Mouse (Mus musculus) midbrain, embryonic 13.5 days (tissue): Measurements from ENCODE around the gene Dennd1b. TPM values are rescaled to one million over a fixed set of nuclear protein-coding genes. Genes with fewer than 3 reads are reported as not detected.

Experiments used
- ATAC-seq: fragments of 200-750 bp; cut with Nextera tagmentation; 2 replicates; pipeline ENCODE4 v1.8.0; 2017; ENCODE audit warnings: mild to moderate bottlenecking, moderate TSS enrichment, moderate library complexity
- H3K27ac ChIP-seq: fragments of 300-500 bp; sonication (generic); 2 replicates; pipeline ENCODE4 v1.5.1; 2015; ENCODE audit warnings: inconsistent platforms, mild to moderate bottlenecking, moderate library complexity
- H3K27me3 ChIP-seq: fragments of 300-500 bp; sonication (generic); 2 replicates; pipeline ENCODE4 v1.6.1; 2015; ENCODE audit warnings: mild to moderate bottlenecking, inconsistent platforms
- H3K36me3 ChIP-seq: fragments of 300-500 bp; sonication (generic); 2 replicates; pipeline ENCODE4 v1.6.1; 2015; ENCODE audit warnings: mild to moderate bottlenecking, inconsistent platforms
- H3K4me1 ChIP-seq: fragments of 300-500 bp; sonication (generic); replicated peaks from 2 replicates; pipeline ENCODE4 v1.6.1; 2015; ENCODE audit warnings: inconsistent platforms
- H3K4me2 ChIP-seq: fragments of 300-500 bp; sonication (generic); replicated peaks from 2 replicates; pipeline ENCODE4 v1.6.1; 2015; ENCODE audit warnings: moderate library complexity, mild to moderate bottlenecking, inconsistent platforms
- H3K4me3 ChIP-seq: fragments of 300-500 bp; sonication (generic); replicated peaks from 2 replicates; pipeline ENCODE4 v1.5.1; 2015; ENCODE audit warnings: mild to moderate bottlenecking, inconsistent platforms
- H3K9ac ChIP-seq: fragments of 300-500 bp; sonication (generic); replicated peaks from 2 replicates; pipeline ENCODE4 v1.6.1; 2015; ENCODE audit warnings: mild to moderate bottlenecking, inconsistent platforms
- H3K9me3 ChIP-seq: fragments of 300-500 bp; sonication (generic); 2 replicates; pipeline ENCODE4 v1.6.1; 2016; ENCODE audit warnings: mild to moderate bottlenecking, inconsistent platforms
- WGBS: fragments of 180-500 bp; shearing (Covaris S2); methylation state at CpG from one replicate; pipeline ENCODE4 v1.1.7; 2015; 5-methylcytosine and 5-hydroxymethylcytosine counted together
- polyA plus RNA-seq: library from polyadenylated mRNA; unstranded; fragments of >200 nt; fragmentation: Nextera tagmentation; extraction: Ambion mirVana; gene quantifications from 2 replicates; pipeline ENCODE4 v1.2.1, GENCODE M21; 2015

Gene Dennd1b
- polyA plus RNA-seq, 1 experiment from 2014 or later: 13.0 TPM

- no peaks in the 10 kb centered on the region for H3K9me3 ChIP-seq
- no peaks in the 10 kb centered on the region for H3K36me3 ChIP-seq
- H3K9ac ChIP-seq: no peak overlapping the region
- 0 out of 2 replicates have a peak, but pooled peaks cover 3% of the 10 kb centered on the region for H3K4me1 ChIP-seq
- no peak overlapping the region for H3K27ac ChIP-seq
- no peak for ATAC-seq
- H3K4me2 ChIP-seq: no peak overlapping the region
- H3K4me3 ChIP-seq: no peak overlapping the region
- WGBS: 74% methylated on average over 6 of the region's 6 CpGs
- no peaks in the 10 kb centered on the region for H3K27me3 ChIP-seq
Observed at GRCm38 (mm10) chr1:138939579-138940139, 23.6 kb upstream of the Dennd1b start.

- H3K4me1 ChIP-seq: 0 out of 2 replicates have a peak, but pooled peaks cover 3% of the 10 kb centered on the region
- H3K36me3 ChIP-seq: no peaks in the 10 kb centered on the region
- no peak overlapping the region for H3K9ac ChIP-seq
- no peaks in the 10 kb centered on the region for H3K27me3 ChIP-seq
- no peaks in the 10 kb centered on the region for H3K9me3 ChIP-seq
- H3K27ac ChIP-seq: no peak overlapping the region
- no peak overlapping the region for H3K4me2 ChIP-seq
- WGBS: 92% methylated on average over 8 of the region's 8 CpGs
- ATAC-seq: no peak
- H3K4me3 ChIP-seq: no peak overlapping the region
Observed at GRCm38 (mm10) chr1:138940407-138940806, 22.8 kb upstream of the Dennd1b start.

- no peaks in the 10 kb centered on the region for H3K4me1 ChIP-seq
- ATAC-seq: no peak
- no peaks in the 10 kb centered on the region for H3K9me3 ChIP-seq
- H3K36me3 ChIP-seq: no peaks in the 10 kb centered on the region
- no peak overlapping the region for H3K27ac ChIP-seq
- no peaks in the 10 kb centered on the region for H3K27me3 ChIP-seq
- H3K4me3 ChIP-seq: no peak overlapping the region
- no peak overlapping the region for H3K4me2 ChIP-seq
- no peak overlapping the region for H3K9ac ChIP-seq
Observed at GRCm38 (mm10) chr1:138952173-138952572, 11.1 kb upstream of the Dennd1b start.

GRCm38 (mm10) chr1:138954978-138955377, 8.3 kb upstream of the Dennd1b start:
- no peaks in the 10 kb centered on the region for H3K36me3 ChIP-seq
- no peaks in the 10 kb centered on the region for H3K9me3 ChIP-seq
- 90% methylated on average over 5 of the region's 5 CpGs for WGBS
- no peak overlapping the region for H3K27ac ChIP-seq
- no peaks in the 10 kb centered on the region for H3K4me1 ChIP-seq
- H3K27me3 ChIP-seq: no peaks in the 10 kb centered on the region
- H3K9ac ChIP-seq: no peak overlapping the region
- H3K4me2 ChIP-seq: no peak overlapping the region
- no peak for ATAC-seq
- no peak overlapping the region for H3K4me3 ChIP-seq

GRCm38 (mm10) chr1:138955455-138955854, 7.8 kb upstream of the Dennd1b start:
- Histone ChIP-seq H3K36me3 (no peaks in the 10 kb centered on the region), H3K4me1 (no peaks in the 10 kb centered on the region), H3K27ac (no peak overlapping the region), H3K9ac (no peak overlapping the region), H3K4me3 (no peak overlapping the region), H3K27me3 (no peaks in the 10 kb centered on the region), H3K9me3 (no peaks in the 10 kb centered on the region), H3K4me2 (no peak overlapping the region)
- 91% methylated on average over 4 of the region's 4 CpGs for WGBS
- no peak for ATAC-seq

DNA sequence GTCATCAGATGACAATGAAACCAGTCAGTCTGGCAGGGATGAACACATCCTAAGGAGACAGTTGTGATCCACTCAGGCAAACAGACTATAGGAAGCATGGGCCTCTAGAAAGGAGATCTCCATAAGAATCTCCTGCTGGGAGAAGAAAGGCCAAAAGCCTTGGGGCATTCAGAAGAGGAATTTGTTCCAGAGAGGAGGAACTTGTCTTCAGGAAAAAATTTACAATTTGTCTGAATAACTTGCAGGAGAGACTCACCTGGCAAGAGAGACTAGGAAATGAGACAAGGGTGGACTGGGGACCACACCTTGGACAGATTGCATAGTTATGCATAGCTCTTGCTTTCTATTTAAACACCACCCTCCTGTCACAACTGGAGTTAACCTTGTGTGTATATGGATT, 6.7 kb upstream of the Dennd1b start:
- Histone ChIP-seq H3K36me3 (no peaks in the 10 kb centered on the region), H3K4me3 (no peak overlapping the region)
- ATAC-seq: no peak

DNA sequence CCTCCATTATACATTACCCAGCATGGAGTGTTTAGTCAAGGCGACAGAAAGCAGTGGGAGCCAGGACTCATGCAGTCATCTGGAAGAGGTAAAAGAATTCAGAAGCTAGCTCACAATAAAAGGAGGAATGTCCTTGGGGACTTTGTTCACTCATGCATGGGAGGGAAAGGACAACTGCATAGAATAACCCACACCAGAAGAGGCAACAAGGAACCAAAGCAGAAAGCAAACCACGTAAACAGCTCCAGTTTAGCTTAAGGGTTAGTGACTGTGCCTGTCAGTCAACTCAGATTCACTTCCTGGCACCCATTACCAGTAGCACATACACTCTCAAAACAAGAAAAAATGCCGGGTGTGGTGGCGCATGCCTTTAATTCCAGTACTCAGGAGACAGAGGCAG, 6.1 kb upstream of the Dennd1b start:
- 46% methylated on average over 4 of the region's 4 CpGs for WGBS
- Histone ChIP-seq H3K4me1 (no peaks in the 10 kb centered on the region), H3K4me2 (no peak overlapping the region), H3K36me3 (no peaks in the 10 kb centered on the region), H3K27me3 (no peaks in the 10 kb centered on the region), H3K27ac (no peak overlapping the region), H3K4me3 (no peak overlapping the region), H3K9ac (no peak overlapping the region), H3K9me3 (no peaks in the 10 kb centered on the region)
- no peak for ATAC-seq

More for the DNA sequence above, 6.7 kb upstream of the Dennd1b start:
- no peak overlapping the region for H3K4me2 ChIP-seq
- no peak overlapping the region for H3K9ac ChIP-seq
- H3K4me1 ChIP-seq: no peaks in the 10 kb centered on the region
- no peak overlapping the region for H3K27ac ChIP-seq
- no peaks in the 10 kb centered on the region for H3K27me3 ChIP-seq
- no peaks in the 10 kb centered on the region for H3K9me3 ChIP-seq

- H3K36me3 ChIP-seq: no peaks in the 10 kb centered on the region
- H3K9ac ChIP-seq: no peak overlapping the region
- no peaks in the 10 kb centered on the region for H3K9me3 ChIP-seq
- 70% methylated on average over 3 of the region's 3 CpGs for WGBS
- H3K4me2 ChIP-seq: no peak overlapping the region
- H3K27ac ChIP-seq: no peak overlapping the region
- H3K4me3 ChIP-seq: no peak overlapping the region
- peaks cover 5% of the 10 kb centered on the region; the same call in 1 of the 2 replicates for H3K4me1 ChIP-seq
- ATAC-seq: no peak
- H3K27me3 ChIP-seq: no peaks in the 10 kb centered on the region
Observed at GRCm38 (mm10) chr1:138958863-138959262, 4.4 kb upstream of the Dennd1b start.

DNA sequence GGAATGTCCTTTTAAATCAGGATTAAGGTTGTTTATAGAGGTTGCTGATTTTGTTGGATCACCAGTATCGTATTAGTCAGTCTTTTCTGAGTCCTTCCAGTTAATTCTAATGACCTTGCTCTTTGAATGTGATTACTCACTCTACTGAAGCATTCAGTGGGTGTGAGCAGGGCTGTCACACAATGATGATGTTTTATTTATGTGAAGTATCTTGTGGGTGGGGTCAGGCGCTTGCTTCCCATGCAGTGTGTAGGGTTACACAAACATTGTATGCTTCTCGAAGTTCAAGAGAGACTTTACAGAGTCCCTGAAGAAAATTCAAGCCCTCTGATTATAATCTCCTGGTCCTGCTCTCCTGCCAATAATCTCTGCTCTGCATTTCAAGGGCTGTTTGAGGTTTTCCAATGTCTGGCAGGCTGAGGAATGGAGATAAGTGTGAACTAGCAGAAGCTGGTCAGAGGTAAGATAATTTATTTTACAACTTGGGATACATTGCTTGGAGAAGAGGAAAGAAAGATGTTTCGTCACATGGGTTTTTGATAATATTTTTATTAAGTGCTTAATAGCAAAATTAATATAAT, 3.2 kb upstream of the Dennd1b start:
- no peak for ATAC-seq
- H3K9me3 ChIP-seq: no peaks in the 10 kb centered on the region
- H3K4me2 ChIP-seq: no peak overlapping the region
- no peak overlapping the region for H3K27ac ChIP-seq
- H3K4me3 ChIP-seq: no peak overlapping the region
- H3K9ac ChIP-seq: no peak overlapping the region
- H3K4me1 ChIP-seq: peaks cover 8% of the 10 kb centered on the region; the same call in 1 of the 2 replicates
- no peaks in the 10 kb centered on the region for H3K36me3 ChIP-seq
- WGBS: 65% methylated on average over 4 of the region's 4 CpGs
- no peaks in the 10 kb centered on the region for H3K27me3 ChIP-seq

DNA sequence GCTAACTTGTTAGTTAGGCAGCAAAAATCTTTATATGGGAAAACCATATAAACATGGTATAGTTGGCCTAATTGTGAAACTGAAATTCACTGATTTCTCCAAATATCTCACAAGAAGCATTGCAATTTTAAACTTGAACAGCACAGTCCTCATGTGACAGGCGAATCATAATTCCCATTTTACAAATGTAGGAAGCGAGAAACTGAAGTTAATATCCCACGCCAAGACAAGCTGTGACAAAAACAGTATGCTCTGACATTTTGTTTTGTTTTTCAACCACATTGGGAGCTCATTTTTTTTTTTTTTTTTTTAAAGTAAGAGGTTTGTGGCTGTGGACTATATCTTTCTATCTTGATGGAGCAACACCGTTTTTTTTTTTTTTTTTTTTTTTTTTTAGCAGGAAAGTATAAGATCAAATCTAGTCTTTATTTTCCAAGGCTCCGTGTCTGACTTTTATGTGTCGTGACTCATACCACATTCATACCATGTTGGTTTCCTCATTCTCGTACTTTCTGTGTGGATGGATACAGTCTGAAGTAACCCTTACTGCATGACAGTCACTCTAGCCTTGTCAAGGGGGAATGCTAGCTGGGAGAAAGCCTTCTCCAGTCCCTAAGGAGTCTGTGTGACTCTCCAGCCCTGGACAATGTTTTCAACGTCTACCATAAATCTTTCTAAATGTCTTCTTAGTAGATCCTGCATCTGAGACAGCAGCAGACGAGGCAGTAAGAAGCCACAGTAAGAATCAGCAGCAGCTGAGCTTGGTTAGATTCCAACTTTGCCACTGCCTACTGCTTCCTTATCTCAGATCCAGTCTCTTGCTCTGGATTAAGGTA, 751 bp upstream of the Dennd1b start:
- H3K4me3 ChIP-seq: peak overlapping the region; percentile 87
- H3K4me2 ChIP-seq: peak overlapping the region; percentile 69
- H3K27me3 ChIP-seq: no peaks in the 10 kb centered on the region
- 56% methylated on average over 8 of the region's 9 CpGs for WGBS
- H3K36me3 ChIP-seq: 0 out of 2 replicates have a peak, but pooled peaks cover 5% of the 10 kb centered on the region
- ATAC-seq: no peak
- H3K9me3 ChIP-seq: no peaks in the 10 kb centered on the region
- H3K4me1 ChIP-seq: peaks cover 11% of the 10 kb centered on the region
- H3K27ac ChIP-seq: peak overlapping the region; percentile 93
- peak overlapping the region; percentile 97 for H3K9ac ChIP-seq

DNA sequence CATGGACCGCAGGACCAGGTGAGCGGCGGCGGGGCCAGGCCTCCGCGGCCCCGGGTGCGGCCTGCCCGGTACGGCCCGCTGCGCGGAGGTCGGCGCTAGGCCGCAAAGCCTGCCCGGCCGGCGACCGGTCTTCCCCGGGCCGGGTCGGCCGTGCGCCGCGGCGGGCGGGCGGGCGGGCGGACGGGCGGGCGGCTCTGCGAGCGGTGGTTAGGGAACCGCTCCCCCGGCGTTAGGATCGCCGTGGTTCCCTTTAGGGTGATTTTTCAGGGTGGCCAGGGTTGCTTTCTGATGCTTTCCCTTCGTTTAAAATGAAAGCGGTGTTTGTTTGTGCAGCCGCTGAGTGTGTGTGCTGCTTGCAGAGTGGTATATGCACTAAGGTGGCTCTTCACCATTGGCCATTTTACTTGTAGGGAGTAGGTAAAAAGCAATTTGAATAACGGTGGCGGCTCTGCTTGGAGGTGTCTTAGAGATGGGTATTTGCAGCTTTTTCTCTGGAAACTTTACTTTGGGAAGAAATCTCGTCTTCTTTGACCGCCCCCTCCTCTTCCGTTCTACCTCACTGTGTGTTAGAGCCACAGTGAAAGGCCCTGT, 728 bp downstream of the Dennd1b start:
- H3K4me2 ChIP-seq: peak overlapping the region; percentile 69
- ATAC-seq: peak; percentile 92
- no peaks in the 10 kb centered on the region for H3K27me3 ChIP-seq
- WGBS: under 1% methylated on average over 49 of the region's 50 CpGs
- peak overlapping the region; percentile 87 for H3K4me3 ChIP-seq
- peaks cover 11% of the 10 kb centered on the region for H3K4me1 ChIP-seq
- H3K9me3 ChIP-seq: no peaks in the 10 kb centered on the region
- H3K27ac ChIP-seq: peak overlapping the region; percentile 93
- peaks cover 14% of the 10 kb centered on the region; the same call in 1 of the 2 replicates for H3K36me3 ChIP-seq
- peak overlapping the region; percentile 97 for H3K9ac ChIP-seq

DNA sequence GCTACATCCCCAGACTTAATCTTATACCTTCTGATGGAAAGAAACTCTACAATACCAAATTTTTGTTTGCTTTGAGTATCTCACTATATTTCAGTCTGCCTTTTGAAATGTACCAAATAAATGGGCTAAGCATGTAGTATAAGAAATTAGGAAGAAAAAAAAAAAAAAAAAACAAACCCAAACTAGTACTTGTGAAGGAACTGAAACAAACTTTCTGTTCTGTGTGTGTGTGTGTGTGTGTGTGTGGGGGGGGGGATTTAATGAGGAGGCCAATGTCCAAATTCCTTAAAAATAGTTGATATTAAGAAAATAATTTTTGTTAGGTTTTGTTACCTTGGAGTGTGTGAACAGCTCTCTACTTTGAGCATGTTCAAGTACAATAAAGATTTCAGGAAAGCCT, 1.8 kb downstream of the Dennd1b start:
- Histone ChIP-seq H3K9me3 (no peaks in the 10 kb centered on the region), H3K9ac (no peak overlapping the region), H3K27ac (no peak overlapping the region), H3K36me3 (peaks cover 14% of the 10 kb centered on the region; the same call in 1 of the 2 replicates), H3K27me3 (no peaks in the 10 kb centered on the region), H3K4me1 (peaks cover 11% of the 10 kb centered on the region), H3K4me2 (peak overlapping the region; percentile 41), H3K4me3 (peak overlapping the region; percentile 12)
- no peak for ATAC-seq
